Mouse (Mus musculus): ENCODE data around the gene Sfxn3. TPM values are rescaled to one million over a fixed set of nuclear protein-coding genes. Genes with fewer than 3 reads are reported as not detected.
"Not testable (repeated sequence)": the region's sequence is repeated elsewhere in the genome, so short reads cannot be mapped to it uniquely, and the experiment has no call there.

The Sfxn3 gene
- polyA plus RNA-seq, 1 experiment from 2014 or later = 34.8 TPM

DNA sequence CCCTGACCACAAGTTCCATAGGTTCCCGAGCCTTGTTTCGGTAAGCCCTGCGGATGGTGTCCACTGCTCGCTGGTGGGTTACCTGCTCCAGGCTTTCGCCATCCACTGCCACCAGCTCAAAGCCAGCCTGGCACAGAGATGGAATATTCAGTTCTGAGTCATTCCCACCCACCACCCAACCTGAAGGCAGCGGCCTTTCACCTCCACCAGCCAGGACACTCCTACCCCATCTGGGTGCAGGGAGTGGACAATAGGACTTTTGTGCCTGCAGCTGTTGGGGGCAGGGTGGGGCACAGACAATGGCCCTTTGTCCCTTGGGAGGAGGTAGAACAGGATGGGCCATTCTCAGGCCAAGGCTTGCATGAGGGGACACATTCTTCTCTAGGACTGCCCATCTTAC lies 19.5 kb upstream of the Sfxn3 start:
- Histone ChIP-seq H3K27ac (no peak overlapping the region), H3K79me2 (ENCODE audit: inconsistent target) (no peaks in the 10 kb centered on the region), H3K4me3 (ENCODE audit: inconsistent target) (no peak overlapping the region), H3K36me3 (ENCODE audit: inconsistent target) (no peaks in the 10 kb centered on the region)
- 91% methylated on average over 6 of the region's 6 CpGs for WGBS (ENCODE audit: missing documents)

DNA sequence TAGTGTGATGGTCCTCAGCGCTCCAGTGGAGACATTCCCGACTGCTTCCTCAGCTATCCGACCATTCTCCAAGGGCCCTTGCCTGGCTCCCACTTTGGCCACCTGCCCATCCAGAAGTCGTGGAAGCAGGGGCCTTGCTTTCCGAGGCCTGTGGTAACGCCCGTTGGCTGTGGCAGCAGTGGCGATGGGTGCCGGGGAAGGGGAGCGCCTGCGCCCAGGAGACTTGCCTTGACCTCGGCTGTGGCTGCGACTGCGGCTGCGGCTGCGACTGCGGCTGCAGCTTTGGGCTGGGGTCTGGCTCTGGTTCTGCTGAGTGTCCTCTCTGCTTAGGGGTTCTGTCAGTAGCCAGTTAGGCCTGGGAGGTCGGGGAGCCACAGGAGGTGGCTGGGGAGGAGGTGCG lies 18.6 kb upstream of the Sfxn3 start:
- WGBS (ENCODE audit: missing documents) = 86% methylated on average over 19 of the region's 19 CpGs
- Histone ChIP-seq H3K27ac (no peak overlapping the region), H3K36me3 (ENCODE audit: inconsistent target) (no peaks in the 10 kb centered on the region), H3K79me2 (ENCODE audit: inconsistent target) (no peaks in the 10 kb centered on the region), H3K4me3 (ENCODE audit: inconsistent target) (no peak overlapping the region)

DNA sequence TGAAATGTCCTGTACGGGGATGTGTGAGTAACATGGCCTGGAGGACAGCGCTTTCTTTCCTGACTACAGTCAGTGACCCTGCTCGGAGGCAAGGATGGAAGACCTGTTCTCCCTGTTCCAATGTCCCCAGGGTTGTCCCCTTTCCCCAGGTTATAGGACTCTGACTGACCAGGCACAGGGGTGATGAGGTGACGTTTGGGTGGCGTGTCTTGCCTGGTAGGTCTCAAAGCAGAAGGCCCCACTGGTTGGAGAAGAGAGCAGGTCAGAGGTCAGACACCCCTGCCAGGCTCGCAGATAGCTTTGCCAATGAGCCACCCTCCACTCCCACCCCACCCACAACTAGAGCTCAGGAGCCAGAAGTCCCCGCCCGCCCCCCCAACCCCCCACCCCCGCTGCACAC lies 17.7 kb upstream of the Sfxn3 start:
- Histone ChIP-seq H3K27ac (no peak overlapping the region), H3K79me2 (ENCODE audit: inconsistent target) (no peaks in the 10 kb centered on the region), H3K4me3 (ENCODE audit: inconsistent target) (no peak overlapping the region), H3K36me3 (ENCODE audit: inconsistent target) (no peaks in the 10 kb centered on the region)
- WGBS (ENCODE audit: missing documents) = 84% methylated on average over 6 of the region's 9 CpGs

DNA sequence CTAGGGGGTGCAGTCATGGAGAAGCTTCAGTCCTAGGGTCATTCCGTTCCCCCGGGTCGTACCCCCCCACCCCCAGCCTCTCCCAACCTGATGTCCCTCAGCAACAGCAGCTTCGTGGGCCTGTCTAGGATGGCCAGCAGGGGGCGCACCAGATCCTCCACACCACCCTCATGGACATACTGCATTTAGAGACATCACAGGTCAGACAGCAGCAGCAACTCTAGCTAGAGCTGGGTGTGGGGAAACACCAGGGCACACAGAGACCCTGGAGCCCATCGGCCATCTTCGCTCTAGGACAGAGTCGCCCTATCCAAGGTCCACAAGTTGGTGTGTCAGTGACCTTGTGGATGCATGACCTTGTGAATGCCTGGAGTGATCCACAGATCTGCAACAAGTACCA lies 17.2 kb upstream of the Sfxn3 start:
- no peak overlapping the region; the same call in 1 of the 2 replicates for H3K4me3 ChIP-seq (ENCODE audit: inconsistent target)
- H3K79me2 ChIP-seq (ENCODE audit: inconsistent target) = no peaks in the 10 kb centered on the region
- H3K36me3 ChIP-seq (ENCODE audit: inconsistent target) = no peaks in the 10 kb centered on the region
- H3K27ac ChIP-seq = no peak overlapping the region
- 26% methylated on average over 8 of the region's 8 CpGs for WGBS (ENCODE audit: missing documents)

DNA sequence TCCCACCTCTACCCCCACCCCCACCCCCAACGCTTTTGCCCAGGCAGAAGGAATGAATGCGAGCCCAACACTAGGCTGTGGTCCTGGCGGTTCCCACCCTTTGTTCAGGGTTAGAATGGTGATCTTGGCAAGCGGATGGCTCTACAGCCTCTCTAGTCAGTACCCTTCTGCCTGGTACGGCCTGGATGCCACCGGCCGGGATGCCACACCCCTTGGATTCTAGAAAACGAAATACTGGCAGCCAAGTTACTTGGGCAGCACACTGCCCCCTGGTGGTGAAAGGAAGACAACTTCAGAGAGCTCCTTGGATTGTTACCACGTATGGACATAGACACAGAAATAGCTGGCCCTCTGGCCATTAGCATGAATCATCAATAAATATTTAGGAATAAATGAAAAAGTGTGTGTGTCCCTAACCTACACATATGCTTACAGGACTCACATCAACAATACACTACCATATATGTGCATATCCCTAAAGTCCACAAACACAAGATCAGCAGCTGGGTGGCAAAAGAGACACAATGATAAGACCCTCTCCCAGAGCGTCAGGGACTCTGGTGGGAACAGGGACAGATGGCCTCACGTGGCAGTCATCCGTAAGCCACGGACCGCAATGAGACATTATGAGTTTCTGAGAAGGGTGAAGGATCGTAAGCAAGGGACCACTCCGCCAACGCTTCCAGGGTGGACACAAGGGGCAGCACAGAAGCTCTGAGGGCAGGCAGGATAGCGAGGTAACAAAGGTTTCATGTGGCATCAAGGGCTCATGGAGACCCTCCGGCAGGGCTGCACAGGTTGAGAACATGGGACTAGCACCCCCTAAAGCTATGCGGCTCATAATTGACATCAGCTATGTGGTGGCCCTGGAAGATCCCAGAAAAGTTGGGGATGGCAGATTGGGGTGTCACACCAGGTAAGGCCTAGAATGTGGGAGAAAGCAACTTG lies 16.3 kb upstream of the Sfxn3 start:
- peak overlapping the region; percentile 10; the same call in 1 of the 2 replicates for H3K4me3 ChIP-seq (ENCODE audit: inconsistent target)
- H3K79me2 ChIP-seq (ENCODE audit: inconsistent target) = no peaks in the 10 kb centered on the region
- H3K27ac ChIP-seq = no peak overlapping the region
- 40% methylated on average over 19 of the region's 20 CpGs for WGBS (ENCODE audit: missing documents)
- no peaks in the 10 kb centered on the region for H3K36me3 ChIP-seq (ENCODE audit: inconsistent target)

DNA sequence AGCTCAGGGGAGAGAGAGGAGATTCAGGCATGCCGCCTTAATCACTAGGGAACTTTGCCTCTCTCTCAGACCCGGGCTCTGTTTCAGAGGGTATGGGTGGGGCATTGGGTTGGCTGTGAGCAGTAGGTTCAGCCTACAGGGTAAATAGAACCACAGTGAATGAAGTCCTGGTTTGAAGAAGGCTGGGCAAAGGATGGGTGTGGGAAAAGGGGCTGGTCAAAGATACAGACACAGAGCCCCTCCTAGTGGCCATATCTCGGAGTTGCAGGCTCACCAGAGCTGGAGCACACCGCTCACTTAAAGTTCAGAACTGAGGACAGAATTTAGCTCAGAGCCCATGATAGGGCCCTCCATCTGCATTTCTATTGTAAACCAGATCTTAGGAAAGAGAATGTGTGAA lies 15.5 kb upstream of the Sfxn3 start:
- H3K79me2 ChIP-seq (ENCODE audit: inconsistent target) = no peaks in the 10 kb centered on the region
- 27% methylated on average over 4 of the region's 4 CpGs for WGBS (ENCODE audit: missing documents)
- H3K27ac ChIP-seq = no peak overlapping the region
- H3K36me3 ChIP-seq (ENCODE audit: inconsistent target) = no peaks in the 10 kb centered on the region
- H3K4me3 ChIP-seq (ENCODE audit: inconsistent target) = no peak overlapping the region

DNA sequence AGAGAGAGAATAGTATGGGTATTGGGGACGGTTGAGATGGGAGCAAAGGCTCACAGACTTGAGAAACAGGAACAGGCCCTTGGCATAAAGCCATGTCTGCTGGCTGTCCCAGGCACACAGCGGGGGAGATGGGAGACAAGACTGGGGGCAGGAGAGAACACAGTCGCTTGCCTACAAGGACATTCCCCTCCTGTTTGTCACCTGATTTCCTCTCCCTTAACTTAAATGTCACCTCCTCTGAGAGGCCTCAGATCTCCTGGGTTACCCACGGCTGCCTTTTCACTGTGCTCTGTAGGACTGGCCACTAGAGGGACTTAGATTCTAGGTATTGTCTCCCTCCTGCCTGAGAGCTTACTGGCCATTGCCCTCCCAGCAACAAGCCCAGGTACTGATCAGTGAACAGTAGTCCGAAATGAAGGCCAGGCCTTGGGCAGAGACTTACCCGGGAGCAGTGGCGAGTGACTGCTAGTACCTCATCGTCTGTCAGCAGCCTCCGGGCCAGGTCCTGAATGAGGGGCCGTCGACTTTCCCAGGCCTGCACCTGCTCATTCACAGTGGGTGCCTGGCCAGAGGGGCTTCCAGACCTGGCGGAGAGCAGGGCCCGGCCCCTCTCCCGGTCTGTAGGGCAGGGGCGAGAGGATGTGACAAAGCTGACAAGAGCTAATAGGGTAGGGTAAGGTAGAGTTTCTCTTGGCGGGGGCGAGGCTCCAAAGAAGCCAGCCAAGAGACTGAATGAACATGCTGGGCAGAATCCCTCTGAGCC lies 14.6 kb upstream of the Sfxn3 start:
- Histone ChIP-seq H3K36me3 (ENCODE audit: inconsistent target) (no peaks in the 10 kb centered on the region), H3K4me3 (ENCODE audit: inconsistent target) (no peak overlapping the region), H3K27ac (no peak overlapping the region), H3K79me2 (ENCODE audit: inconsistent target) (no peaks in the 10 kb centered on the region)
- 54% methylated on average over 17 of the region's 17 CpGs for WGBS (ENCODE audit: missing documents)

DNA sequence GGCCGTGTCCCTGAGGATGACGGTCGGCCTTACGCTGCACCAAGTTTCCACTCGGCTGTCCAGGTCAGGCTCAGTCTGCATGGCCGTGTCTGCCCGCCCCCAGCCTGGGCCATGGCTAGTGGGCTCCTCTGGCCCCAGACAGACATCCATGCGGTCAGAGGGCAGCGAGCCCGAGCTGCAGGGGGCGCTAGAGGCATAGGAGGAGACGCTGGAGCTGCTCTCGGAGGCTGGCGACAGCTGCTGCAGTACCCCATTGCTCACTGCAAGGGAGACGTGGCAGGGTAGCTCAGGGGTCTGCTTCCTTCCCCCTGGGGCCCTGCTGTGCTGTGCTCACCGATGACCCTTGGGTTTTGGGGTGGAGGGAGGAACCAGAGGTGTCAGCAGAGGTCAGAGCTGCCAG lies 10.4 kb upstream of the Sfxn3 start:
- no peaks in the 10 kb centered on the region for H3K36me3 ChIP-seq (ENCODE audit: inconsistent target)
- no peak overlapping the region for H3K27ac ChIP-seq
- no peaks in the 10 kb centered on the region for H3K79me2 ChIP-seq (ENCODE audit: inconsistent target)
- no peak overlapping the region for H3K4me3 ChIP-seq (ENCODE audit: inconsistent target)
- 51% methylated on average over 16 of the region's 16 CpGs for WGBS (ENCODE audit: missing documents)

DNA sequence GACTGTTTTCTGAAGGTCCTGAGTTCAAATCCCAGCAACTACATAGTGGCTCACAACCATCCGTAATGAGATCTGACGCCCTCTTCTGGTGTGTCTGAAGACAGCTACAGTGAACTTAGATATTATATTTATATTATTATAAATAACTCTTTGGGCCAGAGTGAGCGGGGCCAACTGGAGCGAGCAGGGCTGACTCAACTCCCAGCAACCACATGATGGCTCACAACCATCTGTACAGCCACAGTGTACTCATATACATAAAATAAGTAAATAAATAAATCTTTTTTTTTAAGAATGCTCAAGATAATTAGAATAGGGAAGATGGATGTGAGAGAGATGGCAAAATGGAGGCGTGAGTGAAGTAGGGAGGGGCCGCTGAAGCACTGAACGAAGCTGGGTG lies 9.1 kb upstream of the Sfxn3 start:
- not testable (repeated sequence) for H3K79me2 ChIP-seq (ENCODE audit: inconsistent target); H3K27ac ChIP-seq; H3K36me3 ChIP-seq (ENCODE audit: inconsistent target); H3K4me3 ChIP-seq (ENCODE audit: inconsistent target)
- WGBS (ENCODE audit: missing documents) = 89% methylated on average over 7 of the region's 7 CpGs

DNA sequence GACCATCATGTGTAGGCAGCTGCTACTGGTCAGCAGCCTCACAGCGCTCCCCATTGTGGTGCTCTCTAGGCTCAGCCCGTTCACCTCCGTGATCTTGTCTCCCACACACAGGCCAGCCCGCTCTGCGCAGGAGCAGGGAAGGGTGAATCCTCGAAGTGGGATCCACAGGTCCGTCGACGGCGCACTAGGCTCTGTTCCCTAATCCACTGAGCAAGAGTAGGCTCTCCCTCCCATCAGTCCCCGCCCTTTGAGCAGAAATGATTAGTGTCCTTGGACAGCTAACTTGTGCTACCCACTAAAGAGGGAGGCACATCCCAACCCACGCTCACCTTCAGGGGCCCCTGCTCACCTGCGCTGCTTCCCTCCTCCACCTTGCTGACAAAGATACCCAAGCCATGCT lies 7.1 kb upstream of the Sfxn3 start:
- Histone ChIP-seq H3K4me3 (ENCODE audit: inconsistent target) (no peak overlapping the region), H3K36me3 (ENCODE audit: inconsistent target) (no peaks in the 10 kb centered on the region), H3K27ac (no peak overlapping the region), H3K79me2 (ENCODE audit: inconsistent target) (no peaks in the 10 kb centered on the region)
- 73% methylated on average over 13 of the region's 13 CpGs for WGBS (ENCODE audit: missing documents)

DNA sequence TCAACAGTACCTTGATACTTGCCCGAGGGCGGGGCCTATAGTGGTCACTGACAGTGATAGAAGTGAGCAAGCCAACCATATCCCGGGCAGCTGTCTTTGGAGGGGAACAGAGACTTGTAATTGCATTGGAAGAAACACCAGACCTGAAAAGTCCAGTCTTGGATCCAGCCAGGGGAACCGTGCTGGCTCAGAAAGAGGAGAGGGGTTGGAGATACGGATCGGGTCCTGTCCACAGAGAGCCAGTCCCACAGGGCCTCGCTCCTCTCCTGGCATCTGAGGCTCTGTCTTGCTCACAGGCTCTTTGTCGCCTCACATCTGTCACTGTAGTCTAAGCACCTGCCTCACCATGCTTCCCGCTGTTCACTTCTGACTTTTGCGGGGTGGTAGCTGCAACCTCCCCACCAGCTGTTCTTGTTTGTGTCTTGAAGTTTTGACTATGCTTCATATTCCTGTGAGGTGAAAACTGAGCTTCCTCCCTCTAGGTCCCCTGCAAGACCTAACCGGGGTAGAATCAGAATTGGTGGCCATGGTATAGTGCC lies 2.8 kb upstream of the Sfxn3 start:
- no peak overlapping the region for H3K4me3 ChIP-seq (ENCODE audit: inconsistent target)
- H3K36me3 ChIP-seq (ENCODE audit: inconsistent target) = no peaks in the 10 kb centered on the region; the same call in 1 of the 2 replicates
- WGBS (ENCODE audit: missing documents) = 90% methylated on average over 11 of the region's 11 CpGs
- peaks cover 10% of the 10 kb centered on the region; the same call in 1 of the 2 replicates for H3K79me2 ChIP-seq (ENCODE audit: inconsistent target)
- H3K27ac ChIP-seq = no peak overlapping the region

DNA sequence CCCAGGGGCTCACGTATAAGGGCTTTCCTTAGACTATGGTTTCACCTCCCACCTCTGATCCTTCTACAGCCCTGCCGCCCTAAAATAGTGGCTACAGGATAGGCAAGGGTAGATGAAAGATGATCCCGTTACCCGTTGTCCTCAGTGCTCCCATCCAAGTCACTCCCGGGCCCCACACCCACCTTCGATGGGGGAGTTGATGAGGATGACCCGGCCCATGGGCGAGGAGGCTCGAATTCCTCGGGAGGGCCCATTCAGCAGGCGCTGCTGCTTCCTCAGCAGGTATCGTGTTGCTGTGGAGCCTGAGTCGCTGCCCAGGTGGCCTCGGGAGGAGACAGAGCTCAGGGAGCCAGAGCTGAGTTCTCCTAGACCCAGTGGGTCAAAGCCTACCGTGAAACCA lies 2.1 kb upstream of the Sfxn3 start:
- Histone ChIP-seq H3K4me3 (ENCODE audit: inconsistent target) (no peak overlapping the region), H3K27ac (no peak overlapping the region), H3K36me3 (ENCODE audit: inconsistent target) (peaks cover 2% of the 10 kb centered on the region; the same call in 1 of the 2 replicates), H3K79me2 (ENCODE audit: inconsistent target) (peaks cover 10% of the 10 kb centered on the region; the same call in 1 of the 2 replicates)
- 68% methylated on average over 15 of the region's 15 CpGs for WGBS (ENCODE audit: missing documents)

DNA sequence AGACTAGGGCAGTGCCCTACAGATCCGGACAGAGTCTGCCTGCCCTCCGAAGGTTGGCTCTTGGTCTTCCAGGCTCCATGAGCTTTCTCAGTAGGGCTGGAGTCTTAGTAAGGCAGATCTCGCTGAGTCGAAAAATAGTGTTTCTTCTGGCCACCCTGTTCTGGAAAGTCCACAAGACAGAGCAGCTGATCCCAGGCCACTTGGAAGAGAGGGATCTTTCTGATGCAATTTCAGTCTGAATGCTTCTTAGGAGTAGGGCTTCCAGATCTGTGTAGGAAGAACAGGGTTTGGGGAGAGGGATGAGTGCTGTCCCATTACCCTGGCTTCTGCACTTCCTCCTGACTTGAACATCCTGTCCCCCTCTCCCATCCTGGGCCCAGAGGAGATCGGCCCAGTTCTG lies 1.7 kb upstream of the Sfxn3 start, which contains the start of gene Pdzd7:
Gene Pdzd7, minus strand, starts transcription at position 67 of the 400 bp plus-strand sequence.
- Histone ChIP-seq H3K4me3 (ENCODE audit: inconsistent target) (peak within 1 kb of the TSS; percentile 67; the same call in 1 of the 2 replicates), H3K27ac (no peak within 1 kb of the TSS), H3K36me3 (ENCODE audit: inconsistent target) (peaks cover 7% of the 10 kb centered on the region; the same call in 1 of the 2 replicates), H3K79me2 (ENCODE audit: inconsistent target) (peaks cover 10% of the 10 kb centered on the region; the same call in 1 of the 2 replicates)
- 75% methylated on average over 5 of the region's 5 CpGs for WGBS (ENCODE audit: missing documents)

DNA sequence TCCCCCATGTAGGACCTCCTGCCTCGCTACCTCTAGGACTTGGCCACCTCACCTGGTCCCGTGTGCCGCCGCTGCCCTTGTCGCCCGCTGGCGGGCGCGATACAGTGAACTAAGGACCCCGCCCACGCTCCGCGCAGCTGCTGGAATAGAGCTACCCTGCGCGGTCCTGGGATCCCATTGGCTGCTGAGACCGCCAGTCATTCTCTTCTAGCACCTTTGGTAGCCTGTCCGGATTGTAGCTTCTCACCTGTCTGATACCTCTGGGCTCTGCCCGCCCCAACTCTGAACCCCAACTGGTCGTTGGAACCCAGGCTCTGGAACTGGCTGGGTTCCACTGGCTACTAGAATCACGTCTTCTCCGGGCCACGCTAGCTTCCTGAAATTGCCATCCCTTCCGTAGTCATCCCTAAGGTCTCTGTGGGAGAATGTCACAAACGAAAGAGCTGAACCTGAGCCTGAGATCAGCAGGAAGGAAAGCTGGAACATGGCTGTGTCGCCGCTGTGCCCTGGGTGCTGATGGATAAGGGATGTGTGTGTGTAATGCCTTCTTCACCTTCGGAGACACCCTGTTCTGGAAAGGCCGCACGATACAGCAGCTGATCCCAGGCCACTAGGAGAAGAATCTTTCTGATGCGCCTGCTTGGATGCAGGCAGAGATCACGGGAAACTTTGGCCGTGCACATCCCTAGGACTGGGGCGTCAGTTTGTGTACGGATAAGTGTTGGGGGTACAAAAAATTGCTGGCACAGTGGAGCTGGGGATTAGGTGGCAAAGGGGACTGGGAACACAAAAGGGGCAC lies 581 bp upstream of the Sfxn3 start:
- peaks cover 11% of the 10 kb centered on the region; the same call in 1 of the 2 replicates for H3K36me3 ChIP-seq (ENCODE audit: inconsistent target)
- WGBS (ENCODE audit: missing documents) = 4% methylated on average over 34 of the region's 34 CpGs
- H3K27ac ChIP-seq = peak overlapping the region; percentile 81; the same call in 1 of the 2 replicates
- peaks cover 10% of the 10 kb centered on the region; the same call in 1 of the 2 replicates for H3K79me2 ChIP-seq (ENCODE audit: inconsistent target)
- peak overlapping the region; percentile 67 for H3K4me3 ChIP-seq (ENCODE audit: inconsistent target)

Data from macrophage (primary cell).